Comparison of ENCODE assay signal across 8 mouse cellular contexts in genomic region chr17:46496623-46497434, GRCm38 (mm10). TPM values are rescaled to one million over a fixed set of nuclear protein-coding genes. Genes with fewer than 3 reads are reported as not detected.
DNase-seq lines count a peak whose midpoint lies in the region; ATAC-seq and TF ChIP-seq lines count a peak whose summit lies in the region.

Gene Dnph1 (plus strand): TSS chr17:46496711.

- H3K27ac ChIP-seq in ES-E14 (ENCODE audit: insufficient read depth, low read depth, low read length, poor library complexity, severe bottlenecking): peak within 1 kb of the TSS; percentile 8; the same call in 1 of the 2 replicates
- 0 out of 2 replicates have a peak within 1 kb of the TSS, but pooled peaks have one; percentile 53 for H3K27ac ChIP-seq in forebrain, embryonic 12.5 days
- H3K27ac ChIP-seq in heart, postnatal 0 days (ENCODE audit: low read depth): no peak within 1 kb of the TSS
- H3K27ac ChIP-seq in liver, embryonic 14.5 days: no peak within 1 kb of the TSS
- no peak within 1 kb of the TSS for H3K27ac ChIP-seq in neural tube, embryonic 11.5 days (ENCODE audit: low read depth, low read length)

- TF ChIP-seq EP300 in heart, postnatal 0 days (IDR thresholded peaks at IDR 0.05; ENCODE audit: low read depth): no peak
- TF ChIP-seq EP300 in liver, embryonic 14.5 days (IDR thresholded peaks at IDR 0.05; ENCODE audit: low read depth): no peak

- peaks cover 19% of the 10 kb centered on the region for H3K27me3 ChIP-seq in forebrain, embryonic 12.5 days
- no peaks in the 10 kb centered on the region for H3K27me3 ChIP-seq in heart, postnatal 0 days (ENCODE audit: control insufficient read depth, insufficient read depth, low read length)
- H3K27me3 ChIP-seq in liver, embryonic 14.5 days (ENCODE audit: control insufficient read depth, insufficient read depth, low read length): no peaks in the 10 kb centered on the region; the same call in 1 of the 2 replicates
- H3K27me3 ChIP-seq in neural tube, embryonic 11.5 days (ENCODE audit: control insufficient read depth, insufficient read depth, low read length): 0 out of 2 replicates have a peak, but pooled peaks cover 3% of the 10 kb centered on the region

- no peaks in the 10 kb centered on the region for H3K9me3 ChIP-seq in ES-E14 (ENCODE audit: control insufficient read depth, insufficient read depth, low read depth, low read length)
- H3K9me3 ChIP-seq in forebrain, embryonic 12.5 days: no peaks in the 10 kb centered on the region
- H3K9me3 ChIP-seq in heart, postnatal 0 days (replicated peaks; ENCODE audit: control insufficient read depth, low read length): no peaks in the 10 kb centered on the region
- H3K9me3 ChIP-seq in liver, embryonic 14.5 days (ENCODE audit: control insufficient read depth, low read length): no peaks in the 10 kb centered on the region
- H3K9me3 ChIP-seq in neural tube, embryonic 11.5 days (ENCODE audit: control insufficient read depth, low read length): no peaks in the 10 kb centered on the region

- ATAC-seq in cerebellum, adult (ENCODE audit: insufficient number of reproducible peaks, low FRiP score, low TSS enrichment): peak; percentile 91
- ATAC-seq in forebrain, embryonic 12.5 days (ENCODE audit: low FRiP score): peak; percentile 97
- peak; percentile 89 for ATAC-seq in heart, postnatal 0 days (ENCODE audit: insufficient read depth, low read depth)
- ATAC-seq in liver, embryonic 14.5 days (ENCODE audit: insufficient read depth): peak; percentile 96
- peak; percentile 96 for ATAC-seq in neural tube, embryonic 11.5 days (ENCODE audit: insufficient read depth, low FRiP score, low TSS enrichment)

- peaks cover 21% of the 10 kb centered on the region for H3K36me3 ChIP-seq in ES-E14 (ENCODE audit: control insufficient read depth, insufficient read depth, low read length, poor library complexity, severe bottlenecking)
- peaks cover 22% of the 10 kb centered on the region for H3K36me3 ChIP-seq in forebrain, embryonic 12.5 days (replicated peaks)
- H3K36me3 ChIP-seq in heart, postnatal 0 days (replicated peaks; ENCODE audit: control insufficient read depth, insufficient read depth, low read length): no peaks in the 10 kb centered on the region
- no peaks in the 10 kb centered on the region for H3K36me3 ChIP-seq in liver, embryonic 14.5 days (replicated peaks; ENCODE audit: control insufficient read depth, insufficient read depth, low read depth)
- H3K36me3 ChIP-seq in neural tube, embryonic 11.5 days (ENCODE audit: control insufficient read depth, insufficient read depth, low read length): peaks cover 2% of the 10 kb centered on the region; the same call in 1 of the 2 replicates

- WGBS in forebrain, embryonic 12.5 days: under 1% methylated on average over 42 of the region's 44 CpGs
- 1% methylated on average over 44 of the region's 44 CpGs for WGBS in heart, postnatal 0 days
- under 1% methylated on average over 44 of the region's 44 CpGs for WGBS in liver, embryonic 14.5 days (ENCODE audit: insufficient replicate concordance)
- whole genome bisulfite sequencing in neural tube, embryonic 11.5 days: under 1% methylated on average over 44 of the region's 44 CpGs

- peaks cover 0 to 12% of the 10 kb centered on the region in 2 experiments; a peak in 2 of 4 replicates for H3K4me1 ChIP-seq in ES-E14 (ENCODE audit: control insufficient read depth in 2 of 2, insufficient read depth in 2 of 2, low read length in 2 of 2, poor library complexity in 1 of 2)
- H3K4me1 ChIP-seq in forebrain, embryonic 12.5 days: peaks cover 14% of the 10 kb centered on the region
- H3K4me1 ChIP-seq in heart, postnatal 0 days (ENCODE audit: control insufficient read depth, insufficient read depth): peaks cover 5% of the 10 kb centered on the region; the same call in 1 of the 2 replicates
- H3K4me1 ChIP-seq in liver, embryonic 14.5 days (replicated peaks; ENCODE audit: control insufficient read depth in 2 of 2, insufficient read depth in 2 of 2, low read length in 1 of 2): peaks cover 3 to 5% of the 10 kb centered on the region in 2 experiments; a peak in 2 of 4 replicates
- peaks cover 3% of the 10 kb centered on the region; the same call in 1 of the 2 replicates for H3K4me1 ChIP-seq in neural tube, embryonic 11.5 days (ENCODE audit: control insufficient read depth, insufficient read depth, low read length)

- peak within 1 kb of the TSS; percentile 82 for H3K4me2 ChIP-seq in forebrain, embryonic 12.5 days
- peak within 1 kb of the TSS; percentile 61 for H3K4me2 ChIP-seq in heart, postnatal 0 days (ENCODE audit: low read depth, low read length)
- peak within 1 kb of the TSS; percentile 73 for H3K4me2 ChIP-seq in liver, embryonic 14.5 days (ENCODE audit: low read depth)
- H3K4me2 ChIP-seq in neural tube, embryonic 11.5 days (ENCODE audit: low read depth): peak within 1 kb of the TSS; percentile 55

- in situ Hi-C loops in ES-E14 (cut with MboI; ENCODE audit: low sequenced_read_pairs in 2 of 2, unreplicated experiment in 2 of 2): no loop called here

- H3K4me3 ChIP-seq in ES-E14 (ENCODE audit: insufficient read depth in 1 of 2, low read depth in 1 of 2, low read length in 2 of 2, poor library complexity in 1 of 2, severe bottlenecking in 1 of 2): peak within 1 kb of the TSS; percentile 89 to 90
- peak within 1 kb of the TSS; percentile 62 for H3K4me3 ChIP-seq in forebrain, embryonic 12.5 days (replicated peaks)
- H3K4me3 ChIP-seq in heart, postnatal 0 days (ENCODE audit: low read depth, low read length): peak within 1 kb of the TSS; percentile 45
- peak within 1 kb of the TSS; percentile 62 to 64 for H3K4me3 ChIP-seq in liver, embryonic 14.5 days (ENCODE audit: insufficient read depth in 1 of 2, low read depth in 2 of 2, low read length in 2 of 2)
- H3K4me3 ChIP-seq in neural tube, embryonic 11.5 days (ENCODE audit: low read depth, low read length): peak within 1 kb of the TSS; percentile 37

- peak within 1 kb of the TSS; percentile 93 for H3K9ac ChIP-seq in ES-E14 (ENCODE audit: insufficient read depth, low read depth, low read length, poor library complexity, severe bottlenecking)
- H3K9ac ChIP-seq in forebrain, embryonic 12.5 days: peak within 1 kb of the TSS; percentile 72
- H3K9ac ChIP-seq in heart, postnatal 0 days (replicated peaks; ENCODE audit: low read depth, low read length): 0 out of 2 replicates have a peak within 1 kb of the TSS, but pooled peaks have one; percentile 23
- H3K9ac ChIP-seq in liver, embryonic 14.5 days (replicated peaks): peak within 1 kb of the TSS; percentile 73
- peak within 1 kb of the TSS; percentile 58 for H3K9ac ChIP-seq in neural tube, embryonic 11.5 days (ENCODE audit: low read length)

- TF ChIP-seq CTCF in heart, postnatal 0 days (IDR thresholded peaks at IDR 0.05; ENCODE audit: low read depth): no peak
- TF ChIP-seq CTCF in liver, embryonic 14.5 days (IDR thresholded peaks at IDR 0.05; ENCODE audit: low read depth): no peak

- peak; percentile 86 for DNase-seq in ES-E14 (ENCODE audit: low read depth, low spot score)
- peak; percentile 88 for DNase-seq in heart, postnatal 0 days (ENCODE audit: low spot score)
- peak; percentile 90 for DNase-seq in kidney, postnatal 36 days
- peak; percentile 79 to 81 (median 79) for DNase-seq in liver, embryonic 14.5 days (ENCODE audit: low read depth in 3 of 3, low spot score in 3 of 3)
- peak; percentile 89 for DNase-seq in neural tube, embryonic 11.5 days (ENCODE audit: low spot score)
- DNase-seq in telencephalon, adult 2 months (ENCODE audit: low read depth, low spot score): peak; percentile 86

TF ChIP-seq in ES-E14, 5 proteins besides CTCF, POLR2A, EP300 and RAD21:
- no peak for TF ChIP-seq CHD2 (IDR thresholded peaks at IDR 0.05; ENCODE audit: low read depth, low read length)
- no peak for TF ChIP-seq MAFK (IDR thresholded peaks at IDR 0.05; ENCODE audit: insufficient read depth, low read depth, low read length)
- no peak for TF ChIP-seq HCFC1 (IDR thresholded peaks at IDR 0.05; ENCODE audit: borderline replicate concordance, insufficient read depth, low read length)
- TF ChIP-seq ZC3H11A (IDR thresholded peaks at IDR 0.05; ENCODE audit: borderline replicate concordance, low read depth, low read length): no peak
- TF ChIP-seq ZNF384 (IDR thresholded peaks at IDR 0.05; ENCODE audit: low read depth, low read length): no peak

RNA-seq across cellular contexts. Expression of gene Dnph1, which starts in this region (rescaled TPM):
- 44.1 and 48.2 TPM in 2 replicates for total RNA-seq in ES-E14 (2012; rRNA removed)
- 68.3 and 71.7 TPM in 2 replicates for polyA plus RNA-seq in forebrain, embryonic 12.5 days (2016; fragmentation: Nextera tagmentation; extraction: Ambion mirVana)
- total RNA-seq in heart, postnatal 0 days (2014; rRNA removed; ENCODE audit: low replicate concordance): 7.0 and 16.0 TPM in 2 replicates
- 9.1 and 10.0 TPM in 2 replicates for polyA plus RNA-seq in heart, postnatal 0 days (2015; fragmentation: Nextera tagmentation; extraction: Ambion mirVana)
- 12.0 and 14.0 TPM in 2 replicates for polyA plus RNA-seq in liver, embryonic 14.5 days (2012; rRNA removed)
- polyA plus RNA-seq in liver, embryonic 14.5 days (2014; fragmentation: Nextera tagmentation; extraction: Ambion mirVana): 20.0 and 24.2 TPM in 2 replicates
- polyA plus RNA-seq in neural tube, embryonic 11.5 days (2014; fragmentation: Nextera tagmentation; extraction: Ambion mirVana): 55.3 and 64.9 TPM in 2 replicates

Comparison
In these comparisons a context has a peak if more than half of its experiments do, and no peak if none do; other contexts are left out.
1. H3K27ac ChIP-seq: peak in ES-E14 (single experiment) and forebrain, embryonic 12.5 days (single experiment); none in heart, postnatal 0 days (single experiment), liver, embryonic 14.5 days (single experiment) and neural tube, embryonic 11.5 days (single experiment).
2. H3K4me3 ChIP-seq: peak in every context shown above with its lines; median percentile 90 in ES-E14; 63 in liver, embryonic 14.5 days; 62 in forebrain, embryonic 12.5 days; 45 in heart, postnatal 0 days; 37 in neural tube, embryonic 11.5 days.
3. H3K9ac ChIP-seq: peak in every context shown above with its lines; median percentile 93 in ES-E14; 73 in liver, embryonic 14.5 days; 72 in forebrain, embryonic 12.5 days; 58 in neural tube, embryonic 11.5 days; 23 in heart, postnatal 0 days.
4. Peak in every context shown above with its lines, with median percentiles within 50 percentile points of each other: DNase-seq, ATAC-seq and H3K4me2 ChIP-seq.